Mouse (Mus musculus) left cerebral cortex, adult 2 months (tissue): Measurements from ENCODE around the gene Grik1. TPM values are rescaled to one million over a fixed set of nuclear protein-coding genes. Genes with fewer than 3 reads are reported as not detected.

Experiments used
- DNase-seq, 2 experiments: peaks; one replicate each; pipeline ENCODE4 v3.0.0; 2021 to 2022; ENCODE audit warnings: low spot score in 2 of 2, mixed read lengths in 1 of 2; ENCODE audit errors: extremely low spot score in 1 of 2
- H3K27ac ChIP-seq: fragments of 200-600 bp; 2 replicates; pipeline ENCODE4 v1.8.1; 2022
- H3K4me3 ChIP-seq: fragments of 200-600 bp; 2 replicates; pipeline ENCODE4 v1.8.1; 2022
- CTCF ChIP-seq: fragments of 200-600 bp; IDR thresholded peaks from 2 replicates; pipeline ENCODE4 v1.8.1; 2022; ENCODE audit warnings: antibody characterized with exemption, mild to moderate bottlenecking, moderate library complexity
- intact Hi-C: fragments of 180-260 bp; cut with DNase I; formaldehyde crosslinking; loops from one replicate; pipeline ENCODE4 v1.15.1; 2025
- total RNA-seq, 2 experiments: library from RNA; stranded (reverse); gene quantifications; 2 replicates each; pipeline ENCODE4 v1.2.3; 2021

The Grik1 gene
- total RNA-seq, 2 experiments from 2014 or later, result 20.7 to 22.8 TPM

DNA sequence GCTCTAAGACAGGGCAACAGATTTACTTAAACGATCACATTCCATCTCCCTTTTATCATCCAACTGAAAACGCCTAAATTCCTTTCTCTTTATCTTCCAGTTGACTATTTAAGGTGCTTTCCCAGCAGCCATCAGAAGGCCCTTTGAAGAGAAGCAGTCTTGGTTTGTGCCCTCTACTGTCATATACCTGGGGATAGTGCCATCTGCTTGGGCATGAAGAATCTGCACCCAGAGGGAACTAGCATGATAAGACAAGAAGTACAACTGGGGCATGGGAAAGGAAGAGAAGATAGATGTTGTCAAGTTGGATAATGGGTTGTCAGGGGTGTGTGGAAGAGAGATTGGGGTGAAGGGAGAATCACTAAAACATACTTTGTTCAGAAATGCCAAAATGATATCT lies 157.1 kb downstream of the Grik1 start:
- Histone ChIP-seq H3K4me3 (no peak overlapping the region), H3K27ac (no peak overlapping the region)
- DNase-seq, result no peak
- TF ChIP-seq CTCF, result no peak
- intact Hi-C loops, result no loop called here

DNA sequence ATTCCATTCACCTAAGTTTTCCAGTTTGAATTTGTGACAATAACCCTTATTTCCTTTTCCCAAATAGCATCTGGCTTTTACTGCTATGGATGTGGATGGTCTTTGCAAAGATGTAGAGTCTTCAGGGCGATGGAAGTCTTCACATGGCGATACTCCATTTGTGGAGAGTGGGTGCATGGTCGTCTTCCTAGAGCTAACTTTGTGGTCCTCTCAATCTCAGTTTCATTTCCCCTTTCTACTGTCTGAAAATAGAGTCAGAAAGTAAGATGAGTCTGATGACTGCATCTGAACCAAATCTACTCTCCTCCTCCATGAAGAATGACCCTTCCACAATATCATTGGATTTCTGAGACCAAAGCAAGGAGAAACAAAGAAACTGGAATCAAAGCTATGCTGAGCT lies 159.0 kb downstream of the Grik1 start:
- TF ChIP-seq CTCF, result no peak
- Histone ChIP-seq H3K27ac (no peak overlapping the region), H3K4me3 (no peak overlapping the region)
- intact Hi-C loops, result no loop called here
- no peak for DNase-seq

DNA sequence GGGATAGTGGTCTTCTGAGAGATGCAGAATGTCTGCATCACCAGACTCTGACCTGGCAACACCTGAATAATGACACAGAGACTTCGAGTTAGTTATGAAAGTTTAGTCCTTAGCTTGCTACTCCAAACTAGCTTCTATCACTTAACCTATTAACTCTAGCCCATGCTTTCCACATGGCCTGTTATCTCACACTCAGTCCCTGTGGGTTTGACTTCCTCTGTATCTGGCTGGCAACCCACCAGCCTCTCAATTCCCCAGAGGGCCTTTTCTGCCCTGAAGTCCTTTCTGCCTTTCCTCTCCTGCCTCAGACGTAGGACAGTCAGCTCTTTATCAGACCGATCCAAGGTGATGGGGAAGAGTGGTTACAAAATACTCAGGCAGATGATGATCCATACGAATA lies 165.0 kb downstream of the Grik1 start:
- no peak overlapping the region for H3K27ac ChIP-seq
- intact Hi-C loops, result no loop called here
- no peak overlapping the region for H3K4me3 ChIP-seq
- no peak for TF ChIP-seq CTCF
- no peak for DNase-seq

DNA sequence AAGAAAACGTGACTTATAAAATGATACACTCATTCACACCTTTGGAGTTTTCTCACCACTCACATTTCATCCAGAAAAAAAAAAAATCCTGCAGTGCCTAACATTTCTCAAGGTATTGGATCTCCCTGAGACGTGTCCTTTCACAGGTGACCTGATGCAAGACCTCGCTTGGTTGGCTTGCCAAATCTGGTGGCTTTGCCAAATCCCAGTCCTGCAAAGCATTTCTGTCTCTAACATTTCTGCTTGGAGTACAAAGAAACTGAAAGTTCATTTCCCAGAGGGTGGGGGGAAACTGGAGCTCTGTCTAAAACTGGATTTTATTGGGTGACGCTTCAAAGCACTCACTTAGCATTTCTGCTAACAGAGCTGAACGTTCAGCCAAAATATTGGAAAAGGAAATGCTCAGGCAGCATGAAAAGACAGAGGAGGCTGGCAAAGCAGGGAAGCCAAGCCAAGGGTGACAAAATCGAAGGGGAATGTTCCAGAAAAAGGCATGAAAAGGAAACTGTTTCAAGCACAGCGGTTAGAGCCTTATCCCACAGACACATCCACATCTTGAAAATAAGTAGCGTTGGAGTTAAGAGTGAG lies 177.4 kb downstream of the Grik1 start:
- no peak for TF ChIP-seq CTCF
- H3K4me3 ChIP-seq, result no peak overlapping the region
- H3K27ac ChIP-seq, result no peak overlapping the region
- no peak for DNase-seq
- intact Hi-C loops, result no loop called here

DNA sequence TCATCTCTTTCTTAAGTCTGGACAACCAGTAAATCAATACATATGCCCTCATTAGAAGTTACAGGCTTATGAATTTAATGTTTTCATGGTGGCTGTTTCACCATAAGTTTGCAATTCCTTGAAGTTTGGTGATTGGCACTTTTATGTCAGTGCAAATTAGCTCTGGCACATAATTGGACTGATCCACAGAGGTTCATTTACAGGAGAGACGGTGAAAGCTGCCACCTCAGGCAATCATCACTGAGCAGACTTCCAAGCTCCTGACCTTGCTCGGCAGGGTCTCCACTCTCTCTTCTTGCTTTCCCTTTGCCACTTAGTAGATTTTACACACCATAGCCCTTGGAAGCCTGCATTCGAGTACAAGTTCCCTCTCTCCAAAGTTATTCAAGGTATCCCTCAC lies 178.6 kb downstream of the Grik1 start:
- Histone ChIP-seq H3K4me3 (no peak overlapping the region), H3K27ac (no peak overlapping the region)
- TF ChIP-seq CTCF, result no peak
- no peak for DNase-seq
- intact Hi-C loops, result no loop called here

DNA sequence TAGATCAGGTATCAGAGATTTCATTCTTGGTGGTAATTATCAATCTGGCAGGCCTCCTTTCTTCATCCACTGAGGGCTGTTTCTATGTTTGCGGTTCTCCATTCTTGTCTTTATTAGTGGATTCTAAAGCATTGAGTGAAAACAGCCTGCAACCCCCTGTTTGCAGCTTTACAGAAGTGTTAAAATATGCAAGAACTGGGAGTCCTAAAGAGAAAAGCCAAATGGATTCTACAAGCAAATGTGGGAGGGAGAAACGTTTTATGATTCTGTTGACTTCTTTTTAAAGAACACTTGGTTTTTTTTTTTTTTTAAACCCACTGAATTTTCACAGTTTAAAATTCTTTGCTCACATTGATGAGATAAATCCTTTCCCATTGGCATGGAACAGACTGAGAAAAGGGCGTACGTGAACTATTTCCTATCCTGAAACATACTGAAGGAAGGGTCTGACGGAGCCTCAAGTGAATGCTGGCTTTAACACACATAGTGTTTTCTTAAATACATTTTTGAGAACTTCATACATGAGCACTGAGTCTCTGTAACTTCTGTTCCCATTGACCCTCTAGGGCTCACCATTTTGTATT lies 195.8 kb downstream of the Grik1 start:
- intact Hi-C loops, result loop anchor here (10.0 kb wide), 1 partner anchor 91 kb away; no protein-coding TSS in a partner anchor
- no peak for DNase-seq
- Histone ChIP-seq H3K27ac (no peak overlapping the region), H3K4me3 (no peak overlapping the region)
- TF ChIP-seq CTCF, result no peak

DNA sequence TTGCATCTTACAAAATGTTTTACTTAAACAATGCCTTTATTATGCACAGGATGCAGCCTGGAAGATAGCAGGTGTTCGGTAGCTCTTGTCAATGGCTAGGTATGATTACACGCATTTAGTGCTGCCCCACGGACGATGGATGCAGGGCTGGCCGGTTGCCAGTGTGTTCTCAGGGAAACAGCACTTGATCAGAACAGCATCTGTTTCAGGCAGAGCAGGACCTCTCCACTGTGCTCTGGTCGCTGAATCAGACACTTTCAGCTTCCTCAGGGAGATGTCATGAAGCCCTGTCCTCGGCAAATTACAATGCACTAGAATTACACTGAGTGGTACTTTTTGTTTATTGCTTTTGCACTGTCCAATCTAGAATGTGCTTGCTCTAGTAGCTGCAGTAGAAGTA lies 202.8 kb downstream of the Grik1 start:
- Histone ChIP-seq H3K4me3 (no peak overlapping the region), H3K27ac (no peak overlapping the region)
- DNase-seq, result no peak
- no peak for TF ChIP-seq CTCF
- intact Hi-C loops, result no loop called here

DNA sequence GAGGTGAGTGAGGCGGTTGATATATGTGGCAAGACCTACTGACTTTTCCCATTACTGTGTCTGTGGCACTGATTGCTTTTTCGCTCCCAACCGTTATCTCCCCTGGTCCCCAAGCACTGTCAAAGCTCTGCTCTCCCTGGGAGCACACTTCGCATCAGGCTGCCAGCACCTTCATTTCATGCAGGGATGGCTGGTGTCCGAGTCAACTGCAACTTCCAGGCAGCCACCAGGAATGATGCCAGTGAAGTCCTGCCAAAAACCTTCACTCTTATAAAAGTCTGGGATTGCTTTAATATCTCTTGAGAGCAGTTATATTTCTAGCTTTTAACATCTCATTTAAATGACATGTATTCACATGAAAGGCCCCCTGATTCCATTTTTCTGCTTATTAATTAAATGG lies 215.3 kb downstream of the Grik1 start:
- Histone ChIP-seq H3K4me3 (no peak overlapping the region), H3K27ac (no peak overlapping the region)
- no peak for TF ChIP-seq CTCF
- intact Hi-C loops, result no loop called here
- DNase-seq, result no peak

DNA sequence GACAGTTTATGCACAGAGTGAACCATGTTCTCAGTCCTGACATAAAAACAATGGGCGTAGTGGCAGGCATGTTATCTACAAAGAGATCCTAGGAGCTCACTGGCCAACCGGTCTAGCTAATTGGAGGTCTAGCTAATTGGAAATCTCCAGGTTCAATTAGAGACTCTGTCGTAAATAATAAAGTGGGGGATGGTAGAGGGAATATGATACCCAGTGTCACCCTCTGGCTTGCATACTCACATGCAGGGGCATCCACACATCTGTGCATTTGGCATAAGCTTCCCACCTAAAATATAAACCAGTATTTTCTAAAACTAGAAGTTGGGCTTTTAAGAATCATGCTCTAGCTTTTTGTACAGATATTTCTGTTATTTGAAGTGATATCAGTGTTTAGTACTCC lies 229.1 kb downstream of the Grik1 start:
- no peak for DNase-seq
- TF ChIP-seq CTCF, result no peak
- H3K4me3 ChIP-seq, result no peak overlapping the region
- no peak overlapping the region for H3K27ac ChIP-seq
- intact Hi-C loops, result no loop called here

DNA sequence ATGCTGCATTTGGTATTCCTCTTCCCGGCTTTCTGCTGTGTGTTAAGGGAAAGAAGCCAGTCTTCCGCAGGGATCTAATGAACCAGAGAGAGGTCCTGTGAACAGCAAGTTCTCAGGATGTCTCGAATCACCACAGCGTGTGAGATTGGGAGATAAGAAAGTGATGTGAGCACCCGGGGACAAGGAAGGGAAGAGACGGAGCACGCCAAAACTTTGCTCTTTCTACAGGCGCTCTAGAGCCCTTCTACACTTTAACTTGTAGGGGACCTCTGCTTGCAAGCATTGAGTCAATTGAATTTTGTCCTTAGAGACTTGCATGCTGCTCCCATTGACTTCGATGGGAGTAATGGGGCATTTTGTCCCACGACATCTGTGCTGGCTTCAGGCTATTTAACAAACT lies 241.9 kb downstream of the Grik1 start:
- Histone ChIP-seq H3K27ac (no peak overlapping the region), H3K4me3 (no peak overlapping the region)
- no peak for TF ChIP-seq CTCF
- DNase-seq, result no peak
- intact Hi-C loops, result no loop called here

DNA sequence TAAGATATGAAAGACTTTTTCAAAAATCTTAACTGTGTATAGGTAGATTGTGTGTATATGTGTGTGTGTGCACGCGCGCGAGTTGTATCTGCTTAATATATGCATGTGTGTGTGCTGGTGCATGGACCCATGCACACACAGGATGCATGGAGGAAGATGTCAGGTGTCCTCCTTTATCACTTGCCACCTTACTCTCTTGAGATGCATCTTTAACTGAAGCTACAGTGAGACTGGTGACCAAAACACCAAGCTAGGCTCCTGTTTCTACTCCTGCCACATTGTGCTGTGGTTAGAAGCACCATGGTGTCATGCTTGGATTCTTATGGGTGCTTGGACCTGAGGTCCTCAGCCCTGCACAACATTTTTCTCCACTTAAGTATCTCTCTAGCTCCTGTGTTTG lies 245.7 kb downstream of the Grik1 start:
- no peak for TF ChIP-seq CTCF
- no peak overlapping the region for H3K4me3 ChIP-seq
- no peak overlapping the region for H3K27ac ChIP-seq
- DNase-seq, result no peak
- intact Hi-C loops, result no loop called here

DNA sequence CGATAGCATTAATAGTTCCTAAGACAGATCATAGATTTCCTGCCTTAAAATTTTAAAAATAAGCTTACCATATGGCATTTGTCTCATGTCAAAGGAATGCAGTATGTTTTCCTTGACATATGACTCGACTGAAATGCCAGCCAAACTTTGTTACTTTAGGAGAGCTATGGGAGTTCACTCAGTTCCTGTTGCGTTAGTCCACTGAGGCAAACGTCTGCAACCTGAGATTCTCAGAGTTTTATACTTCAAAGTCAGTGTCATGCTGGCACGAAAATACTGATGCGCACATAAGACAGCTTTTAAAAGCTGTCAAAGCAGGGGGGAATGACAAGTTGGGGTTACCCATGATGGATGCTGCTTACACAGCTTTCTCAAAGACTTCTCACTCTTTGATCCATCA lies 247.6 kb downstream of the Grik1 start:
- intact Hi-C loops, result no loop called here
- DNase-seq, result no peak
- Histone ChIP-seq H3K4me3 (no peak overlapping the region), H3K27ac (no peak overlapping the region)
- no peak for TF ChIP-seq CTCF

DNA sequence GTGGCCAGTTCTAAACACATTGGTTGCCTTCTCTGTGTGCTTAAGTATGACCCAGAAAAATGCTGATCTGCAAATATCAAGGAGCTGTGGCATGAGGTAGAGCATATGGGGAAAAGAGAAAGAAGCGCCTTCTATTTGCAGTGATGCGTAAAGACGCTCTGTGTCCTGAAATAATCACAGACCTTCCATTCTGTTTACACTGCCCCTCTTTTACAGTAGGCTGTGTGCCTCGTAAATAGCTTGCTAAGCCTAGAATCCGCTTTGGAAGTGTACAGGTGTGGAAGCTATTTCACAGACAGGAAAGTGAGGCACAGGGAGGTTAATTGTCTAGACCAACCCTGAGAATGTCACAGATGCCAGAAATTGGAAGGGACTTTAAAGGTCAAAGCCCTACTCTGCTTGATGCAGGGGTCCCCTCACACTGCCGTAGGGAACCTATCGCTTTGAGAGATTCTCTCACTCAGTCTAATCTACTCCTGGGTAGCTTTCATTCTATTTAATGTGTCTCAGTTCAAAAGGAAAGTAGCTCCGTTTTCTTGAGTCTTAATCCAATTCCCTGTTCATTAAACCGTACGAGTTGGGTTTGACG lies 251.5 kb downstream of the Grik1 start:
- H3K27ac ChIP-seq, result no peak overlapping the region
- intact Hi-C loops, result no loop called here
- no peak for TF ChIP-seq CTCF
- no peak overlapping the region for H3K4me3 ChIP-seq
- no peak for DNase-seq
